Mouse (Mus musculus): Measurements from ENCODE around the gene Tspoap1.

Gene Tspoap1

DNA sequence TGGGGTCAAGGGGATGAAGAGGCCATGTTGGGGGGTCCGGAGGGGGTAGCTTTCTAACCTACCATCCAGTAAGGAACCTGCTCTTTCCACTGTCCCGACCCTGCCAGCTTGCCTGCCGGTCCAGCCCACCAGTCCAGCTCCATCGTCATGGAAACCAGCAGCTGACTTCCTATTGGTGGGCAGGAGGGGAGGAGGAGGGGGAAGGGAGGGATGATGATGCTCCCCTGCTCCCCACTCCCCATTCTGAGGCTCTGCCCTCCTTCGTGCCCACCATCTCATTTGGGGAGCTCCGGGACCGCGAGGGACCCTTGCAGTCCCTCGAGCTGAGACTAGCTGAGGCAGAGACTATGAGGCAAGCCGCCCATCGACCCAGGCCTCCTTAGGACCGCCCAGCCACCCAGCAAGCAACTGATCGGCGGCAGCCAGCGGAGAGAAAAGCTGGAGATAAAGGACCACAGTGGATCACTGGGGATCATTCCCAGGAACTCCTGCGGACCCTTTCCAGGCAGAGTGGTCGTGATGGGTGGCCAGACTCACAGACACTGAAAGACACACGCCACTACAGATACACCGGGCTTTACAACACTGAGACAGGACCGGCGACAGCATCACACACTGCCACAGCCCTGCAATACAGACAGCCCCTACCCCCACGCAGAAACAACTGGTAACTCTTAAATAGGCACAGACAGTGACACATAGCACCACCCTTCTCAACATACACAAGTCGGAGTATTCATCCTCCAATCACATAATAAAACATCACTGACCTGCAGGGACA, at the start of gene Tspoap1:
Gene Tspoap1, plus strand, starts transcription at position 241 of the 781 bp plus-strand sequence.
- no peak for DNase-seq

DNA sequence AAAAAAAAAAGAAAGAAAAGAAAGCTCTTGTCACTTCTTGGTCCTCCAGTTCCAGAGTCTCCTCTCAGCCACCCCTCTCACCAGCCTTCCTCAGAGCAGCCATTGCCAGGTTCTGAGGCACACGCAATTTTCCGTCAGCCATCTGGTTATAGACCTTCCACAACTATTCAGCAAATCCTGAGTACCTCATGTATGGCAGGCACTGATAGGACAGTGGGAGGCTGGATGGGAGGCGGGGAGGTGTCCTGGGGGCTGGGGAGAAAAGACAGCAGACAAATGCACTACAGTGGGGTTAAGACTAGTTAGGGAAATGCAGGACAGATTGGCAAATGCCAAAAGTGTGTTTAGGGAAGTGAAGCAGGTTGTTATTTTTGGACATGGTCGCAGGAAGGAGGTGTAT, 48.2 kb upstream of the Tspoap1 start:
- no peak for DNase-seq

DNA sequence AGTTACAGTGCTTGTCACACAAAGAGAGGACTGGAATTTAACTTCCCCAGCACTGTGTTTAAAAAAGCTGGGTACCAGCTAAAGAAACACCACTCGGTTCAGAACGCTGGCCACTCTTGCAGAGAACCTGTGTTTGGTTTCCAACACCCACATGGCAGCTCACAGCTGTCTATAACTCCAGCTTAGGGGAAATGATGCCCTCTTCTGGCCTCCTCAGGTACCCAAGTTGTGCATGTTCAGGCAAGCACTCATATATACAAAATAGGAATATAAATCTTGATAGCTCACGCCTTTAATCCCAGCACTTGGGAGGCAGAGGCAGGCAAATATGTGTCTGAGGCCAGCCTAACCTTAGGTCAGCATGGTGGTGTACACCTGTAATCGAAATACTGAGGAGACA, 44.3 kb upstream of the Tspoap1 start:
- DNase-seq = no peak

DNA sequence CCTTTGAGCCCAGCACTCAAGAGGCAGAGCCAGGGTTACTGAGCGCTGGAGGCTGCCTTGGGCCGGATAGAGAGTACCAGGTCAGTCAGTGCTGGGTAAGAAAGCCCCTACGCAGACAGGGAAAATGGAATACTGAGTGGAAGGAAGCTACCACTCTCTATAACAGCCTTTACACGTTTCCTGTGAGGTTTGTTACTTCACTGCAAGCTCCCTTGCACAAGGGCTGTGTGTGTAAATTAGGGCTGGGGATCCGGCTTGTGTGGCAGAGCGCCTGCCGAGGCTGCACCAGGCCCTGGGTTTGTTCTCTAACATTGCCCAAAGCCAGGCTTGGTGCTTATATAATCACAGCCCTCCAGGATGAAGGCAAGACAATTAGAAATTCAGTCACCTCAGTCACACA, 40.8 kb upstream of the Tspoap1 start:
- DNase-seq = no peak

DNA sequence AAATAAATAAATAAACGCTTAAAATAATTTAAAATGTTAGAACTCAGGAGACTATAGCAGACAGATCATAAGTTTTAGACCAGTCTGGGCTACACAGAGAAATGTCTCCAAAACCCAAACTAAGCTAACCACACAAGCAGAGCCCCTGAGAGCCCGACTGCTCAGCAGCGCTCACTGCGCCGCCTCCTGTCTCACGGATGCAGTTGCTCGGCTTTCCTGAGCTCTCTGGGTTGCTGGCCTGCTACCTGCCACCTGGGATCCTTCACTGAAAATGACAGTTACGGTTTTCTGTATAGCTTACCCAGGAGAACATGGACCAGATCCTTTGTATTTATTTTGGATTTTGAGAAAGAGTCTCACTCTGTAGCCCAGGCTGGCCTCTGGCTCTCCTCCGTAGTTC, 40.0 kb upstream of the Tspoap1 start:
- DNase-seq = no peak

DNA sequence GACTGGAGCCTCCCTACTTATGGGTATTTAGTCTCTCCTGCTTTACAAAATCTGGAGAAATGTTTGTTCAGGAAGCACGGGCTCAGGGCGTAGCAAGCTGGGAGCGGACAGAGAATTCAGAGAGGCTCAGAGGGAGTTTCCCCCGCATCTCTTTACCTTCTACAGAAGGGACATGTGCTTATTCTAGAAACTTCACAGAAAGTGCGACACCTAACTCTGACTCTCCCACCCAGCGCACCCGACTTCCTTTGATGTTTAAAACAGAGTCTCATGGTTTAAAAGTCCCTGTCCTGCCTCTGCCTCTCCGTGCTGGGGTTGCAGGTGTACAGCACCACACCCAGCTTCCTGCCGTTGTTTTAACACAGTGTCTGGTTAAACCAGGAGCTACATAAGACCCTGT, 39.5 kb upstream of the Tspoap1 start:
- DNase-seq = peak; percentile 39

DNA sequence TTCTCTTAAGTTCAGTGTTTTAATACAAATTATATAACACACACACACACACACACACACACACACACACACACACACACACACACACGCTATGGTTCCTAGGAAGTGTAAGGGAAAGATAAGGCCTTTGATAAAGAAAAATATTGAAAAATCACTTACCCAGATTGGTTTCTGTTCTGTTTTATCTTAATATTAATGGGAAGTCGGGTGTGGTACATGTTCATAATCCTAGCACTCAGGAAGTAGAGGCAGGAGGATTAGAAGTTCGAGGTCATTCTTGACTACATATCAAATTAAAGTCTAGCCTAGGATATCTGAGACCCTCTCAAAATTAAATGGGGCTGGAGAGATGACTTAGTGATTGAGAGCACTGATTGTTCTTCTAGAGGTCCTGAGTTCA, 38.2 kb upstream of the Tspoap1 start:
- DNase-seq = no peak

DNA sequence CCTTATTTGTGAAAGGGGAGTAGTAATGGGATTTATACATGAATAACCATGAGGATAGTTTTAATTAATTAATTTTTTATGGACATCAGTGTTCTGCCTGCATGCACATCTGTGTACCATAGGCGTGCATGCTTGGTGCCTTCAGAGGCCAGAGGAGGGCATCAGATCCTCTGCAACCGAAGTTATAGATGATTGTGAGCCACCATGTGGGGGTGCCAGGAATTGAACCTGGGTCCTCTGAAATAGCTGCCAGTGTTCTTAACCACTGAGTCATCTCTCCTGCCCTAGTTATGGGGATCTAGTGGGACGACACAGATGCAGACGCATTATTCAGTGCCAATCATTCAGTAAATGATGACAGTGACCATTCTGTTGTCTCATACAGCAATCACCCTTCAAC, 37.5 kb upstream of the Tspoap1 start:
- no peak for DNase-seq

DNA sequence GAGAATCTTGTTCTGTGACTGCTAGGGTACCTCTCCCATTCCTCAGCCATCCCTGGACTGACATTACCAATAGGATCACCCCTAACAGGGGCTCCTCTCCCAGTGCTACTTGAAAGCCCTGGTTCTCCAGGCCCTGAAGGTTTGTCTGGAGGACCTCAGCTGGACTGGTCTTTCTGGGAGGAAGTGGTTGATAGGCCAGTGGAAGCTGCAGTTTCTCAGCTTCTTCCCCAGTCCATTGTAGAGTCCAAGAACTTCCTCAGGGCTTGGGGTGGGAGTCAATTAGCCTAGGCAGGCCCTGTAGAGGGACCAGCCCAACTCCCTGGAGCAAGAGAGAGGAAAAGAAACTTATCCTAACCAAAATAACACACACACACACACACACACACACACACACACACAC, 34.8 kb upstream of the Tspoap1 start:
- no peak for DNase-seq

DNA sequence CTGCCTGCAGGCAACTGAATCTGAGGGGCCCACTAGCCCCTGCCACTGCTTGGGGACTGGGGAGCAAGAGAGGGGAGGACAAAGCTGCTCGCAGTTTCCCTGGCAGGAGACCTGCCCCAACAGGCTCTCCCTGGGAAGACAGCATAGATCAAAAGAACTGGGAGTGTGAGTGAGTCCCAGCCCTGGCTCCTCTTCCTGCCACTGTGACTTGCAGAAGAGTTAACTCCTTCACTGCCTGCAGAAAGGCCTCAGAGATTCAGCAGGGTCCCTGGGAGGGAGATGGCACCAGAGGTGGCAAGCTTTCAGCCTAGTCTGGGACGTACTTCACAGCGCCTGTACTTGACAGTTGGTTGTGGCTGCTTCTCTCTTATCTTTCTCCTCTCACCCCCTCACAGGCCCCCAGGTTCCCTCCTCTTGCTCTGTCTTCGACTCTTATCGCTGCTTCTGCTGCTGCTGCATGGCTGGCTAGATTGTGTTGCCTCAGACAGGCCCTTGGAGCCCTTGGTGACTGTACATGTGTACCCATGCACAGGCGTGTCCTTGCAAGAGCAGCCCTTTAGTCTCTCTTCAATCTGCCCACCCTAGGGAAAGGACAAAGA, 34.3 kb upstream of the Tspoap1 start:
- DNase-seq = no peak

DNA sequence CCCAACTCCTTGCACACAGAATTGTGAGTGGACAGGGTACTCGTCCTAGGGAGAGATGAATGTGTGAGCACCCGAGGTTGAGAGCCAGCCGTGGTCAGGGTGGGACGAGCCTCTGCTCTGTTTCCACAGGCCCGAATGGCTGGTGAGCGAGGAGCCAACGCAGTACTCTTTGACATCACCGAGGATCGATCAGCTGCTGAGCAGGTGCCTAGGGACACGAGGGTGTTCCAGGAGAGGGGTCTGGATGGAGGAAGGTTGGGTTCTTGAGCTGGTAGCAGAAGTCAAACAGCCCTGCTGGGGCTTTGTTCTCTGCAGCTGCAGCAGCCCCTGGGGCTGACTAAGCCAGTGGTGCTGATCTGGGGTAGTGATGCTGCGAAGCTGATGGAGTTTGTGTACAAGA, 33.3 kb upstream of the Tspoap1 start:
- DNase-seq = no peak

DNA sequence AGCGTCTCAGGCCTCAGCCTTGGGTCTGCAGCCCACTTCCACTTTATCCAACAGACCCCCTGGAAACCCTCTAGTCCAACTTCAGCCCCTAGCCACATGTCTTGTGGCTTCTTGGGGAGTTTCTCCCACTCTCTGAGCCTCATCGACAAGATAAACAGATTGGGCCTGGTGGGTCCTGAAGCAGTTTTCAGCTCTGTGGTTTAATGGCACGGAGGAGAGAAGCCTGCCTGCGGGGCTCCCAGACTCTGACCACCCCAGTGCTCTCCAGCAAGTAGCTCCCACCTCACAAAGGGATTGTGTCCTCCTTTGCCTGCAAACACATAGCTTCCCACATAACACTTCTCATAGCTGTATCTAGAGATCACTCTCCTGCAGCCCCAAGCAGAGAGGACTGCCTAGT, 32.9 kb upstream of the Tspoap1 start:
- DNase-seq = no peak

DNA sequence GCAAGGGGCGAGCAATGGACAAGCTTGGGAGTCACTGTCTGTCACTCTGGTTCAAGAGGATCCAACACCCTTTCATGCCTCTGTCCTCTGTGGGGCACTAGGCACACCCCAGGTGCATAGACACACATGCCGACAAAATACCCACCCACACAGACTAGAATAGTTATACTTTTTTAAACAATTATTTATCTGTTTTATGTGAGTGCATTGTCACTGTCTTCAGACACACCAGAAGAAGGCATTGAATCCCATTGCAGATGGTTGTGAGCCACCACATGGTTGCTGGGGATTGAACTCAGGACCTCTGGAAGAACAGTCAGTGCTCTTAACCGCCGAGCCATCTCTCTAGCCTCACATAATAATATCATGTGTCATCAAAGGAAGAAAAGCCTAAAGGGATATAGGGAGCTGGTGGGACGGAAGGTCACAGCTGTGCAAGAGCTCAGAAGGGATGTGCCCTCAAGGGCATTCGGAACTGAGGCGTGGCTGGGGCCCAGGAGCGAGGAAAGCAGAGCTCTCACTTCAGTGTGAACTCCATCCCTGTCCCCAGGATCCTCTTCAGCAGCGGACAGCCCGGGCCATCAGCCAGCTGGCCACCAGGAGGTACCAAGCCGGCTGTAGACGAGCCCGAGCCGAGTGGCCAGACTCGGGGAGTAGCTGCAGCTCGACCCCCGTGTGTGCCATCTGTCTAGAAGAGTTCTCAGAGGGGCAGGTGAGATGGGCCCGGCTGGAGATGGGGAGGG, 31.3 kb upstream of the Tspoap1 start:
- no peak for DNase-seq

DNA sequence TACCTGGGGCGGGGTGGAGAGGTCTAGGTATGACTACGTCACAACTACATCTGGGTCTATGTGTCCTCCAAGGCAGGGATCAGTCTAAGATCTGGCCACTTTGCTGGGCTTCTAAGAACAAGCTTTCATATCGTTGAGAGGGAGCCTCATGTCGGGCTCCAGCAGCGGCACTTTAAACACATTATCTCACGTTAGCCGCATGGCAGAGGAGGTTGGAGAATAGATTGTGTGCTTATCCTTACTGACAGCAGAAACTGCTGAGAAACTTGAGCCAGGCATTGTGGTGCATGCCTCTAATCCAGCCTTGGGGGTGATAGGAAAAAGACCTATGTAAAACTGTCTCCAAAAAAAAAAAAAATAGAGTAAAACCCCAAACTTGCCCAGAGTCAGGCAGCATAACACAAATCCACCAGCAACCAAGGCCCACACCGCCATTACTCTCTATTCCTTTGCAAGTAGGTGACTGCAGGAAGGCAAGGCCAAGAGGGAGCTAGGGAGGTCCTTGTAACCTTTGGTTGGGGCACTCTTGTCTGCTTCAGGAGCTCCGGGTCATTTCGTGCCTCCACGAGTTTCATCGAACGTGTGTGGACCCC, 30.7 kb upstream of the Tspoap1 start:
- DNase-seq = no peak

DNA sequence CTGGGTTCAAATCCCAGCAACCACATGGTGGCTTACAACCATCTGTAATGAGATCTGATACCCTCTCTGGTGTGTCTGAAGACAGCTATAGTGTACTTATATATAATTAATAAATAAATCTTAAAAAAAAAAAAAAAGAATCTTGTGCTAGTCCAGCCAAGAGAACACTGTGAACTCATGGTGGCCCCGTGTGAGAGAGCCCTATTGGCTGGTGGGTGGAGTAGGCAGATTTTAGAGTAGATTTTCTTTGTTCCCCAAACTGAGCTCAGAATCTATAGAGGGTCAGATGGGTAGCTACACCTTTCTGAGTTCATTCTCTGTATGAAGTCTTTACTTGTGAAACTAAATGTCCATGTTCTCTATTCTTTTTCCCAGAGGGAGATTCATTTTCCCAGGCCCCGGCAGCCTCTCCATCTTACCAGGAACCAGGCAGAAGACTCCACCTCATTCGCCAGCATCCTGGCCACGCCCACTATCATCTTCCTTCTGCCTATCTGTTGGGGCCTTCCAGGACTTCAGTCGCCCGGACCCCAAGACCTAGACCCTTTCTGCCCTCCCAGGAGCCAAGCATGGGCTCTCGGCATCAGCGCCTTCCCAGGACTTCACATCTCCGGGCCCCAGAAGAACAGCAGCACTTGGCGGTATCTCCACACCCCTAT, 29.6 kb upstream of the Tspoap1 start:
- no peak for DNase-seq

DNA sequence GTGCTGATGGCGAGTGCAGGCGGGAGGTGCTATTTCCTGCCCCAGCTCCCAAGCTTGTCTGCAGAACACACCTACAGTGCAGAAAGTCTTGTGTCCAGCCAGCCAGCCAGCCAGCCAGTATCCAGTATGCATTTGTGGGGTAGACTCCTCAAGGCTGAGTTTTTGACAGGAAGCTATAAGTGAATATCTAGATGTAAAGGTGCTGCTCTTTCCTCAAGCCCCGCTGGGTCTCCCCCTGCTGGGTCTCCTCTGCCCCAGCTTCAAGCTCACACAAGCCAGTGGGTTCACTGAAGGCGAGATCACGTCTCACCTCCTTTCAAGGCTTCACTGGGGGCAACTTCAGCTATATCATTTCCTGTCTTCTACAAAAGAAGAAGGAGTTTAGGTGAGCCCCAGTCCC, 26.0 kb upstream of the Tspoap1 start:
- DNase-seq = no peak

DNA sequence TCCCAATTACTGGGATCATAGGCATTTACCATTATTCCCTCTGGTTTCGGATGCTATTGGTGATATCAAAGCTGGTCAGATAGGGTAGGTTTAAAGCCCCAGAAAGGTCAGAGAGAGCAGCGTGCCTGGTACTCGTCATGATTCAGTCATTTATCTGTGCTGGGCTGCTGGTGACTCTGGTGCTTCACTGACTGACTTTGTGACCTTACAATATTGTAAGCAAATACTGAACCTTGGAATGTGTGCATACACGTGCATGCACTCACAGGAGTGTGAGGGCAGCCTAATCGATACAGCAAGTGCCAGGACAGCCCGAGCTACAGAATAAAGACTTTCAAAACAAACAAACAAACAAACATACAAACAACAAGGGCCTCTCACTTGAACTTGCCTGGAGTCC, 24.6 kb upstream of the Tspoap1 start:
- no peak for DNase-seq

DNA sequence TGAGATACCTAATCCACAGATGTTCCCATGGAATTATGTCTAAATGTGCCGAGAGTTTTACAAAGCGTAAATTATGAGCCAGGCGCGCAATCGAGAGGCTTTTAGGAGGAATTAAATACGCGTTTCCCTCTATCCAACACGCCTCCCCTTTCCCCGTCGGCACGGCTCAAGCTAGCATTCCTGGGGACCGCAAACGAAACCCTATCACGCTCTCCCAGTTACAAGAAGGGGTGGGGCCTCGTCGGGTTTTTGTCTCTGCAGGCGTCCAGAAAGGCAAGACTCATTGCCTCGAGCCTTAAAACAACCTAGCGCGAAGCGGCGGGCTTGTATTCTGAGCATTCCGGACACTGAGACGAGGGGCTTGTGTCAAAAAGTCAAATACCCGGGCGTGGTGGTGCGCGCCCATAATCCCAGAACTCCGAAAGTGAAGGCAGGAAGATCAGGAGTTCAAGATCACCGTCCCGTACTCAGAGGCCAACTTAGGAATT, 23.6 kb upstream of the Tspoap1 start:
- DNase-seq = peak; percentile 79

DNA sequence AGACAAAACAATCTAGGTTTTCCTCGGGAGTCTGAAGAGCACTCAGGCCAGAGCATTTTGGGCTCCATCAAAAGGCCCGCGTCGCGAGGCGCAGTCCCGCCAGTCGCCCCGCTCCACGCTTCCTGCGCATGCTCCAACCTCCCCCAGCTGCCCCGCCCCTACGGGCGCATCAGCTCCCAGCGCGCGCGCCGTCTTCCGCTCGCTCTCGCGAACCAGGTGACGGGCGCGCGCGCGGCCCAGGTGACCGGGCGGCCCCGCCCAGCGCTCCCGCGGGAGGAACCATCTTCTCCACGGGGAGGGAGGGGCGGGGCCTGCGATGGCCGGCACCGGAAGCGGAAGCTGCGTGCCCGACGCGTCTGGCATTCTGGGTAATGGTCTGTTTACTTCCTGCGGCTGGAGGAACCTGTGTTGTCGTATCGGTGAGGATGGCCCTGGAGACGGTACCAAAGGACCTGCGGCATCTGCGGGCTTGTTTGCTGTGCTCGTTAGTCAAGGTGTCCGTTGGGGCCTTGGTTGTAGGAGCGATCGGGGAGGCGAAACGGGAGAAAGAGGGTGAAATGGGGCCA, 23.1 kb upstream of the Tspoap1 start, which contains the start of gene Supt4a:
Gene Supt4a, plus strand, starts transcription at position 378 of the 566 bp plus-strand sequence.
- DNase-seq = peak; percentile 95

DNA sequence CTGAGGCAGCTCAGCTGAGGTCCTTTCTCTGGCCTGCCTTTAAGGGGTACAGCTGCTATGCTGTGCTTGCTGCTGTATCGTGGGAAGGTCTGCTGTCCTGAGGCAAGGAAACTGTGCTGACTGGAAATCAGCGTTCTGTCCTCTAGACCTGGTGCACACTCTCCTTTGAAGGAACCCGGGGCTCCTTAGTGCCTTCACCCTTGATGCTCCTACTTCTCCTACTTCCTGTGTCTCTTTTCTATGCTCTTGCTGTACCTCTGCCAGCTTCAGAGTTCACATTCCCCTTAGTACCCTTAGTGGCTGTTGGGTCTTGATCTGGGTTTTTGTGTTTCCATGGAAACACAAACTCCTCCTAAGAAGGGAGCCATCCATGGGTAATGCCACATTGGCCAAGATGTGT, 16.6 kb upstream of the Tspoap1 start:
- DNase-seq = no peak

DNA sequence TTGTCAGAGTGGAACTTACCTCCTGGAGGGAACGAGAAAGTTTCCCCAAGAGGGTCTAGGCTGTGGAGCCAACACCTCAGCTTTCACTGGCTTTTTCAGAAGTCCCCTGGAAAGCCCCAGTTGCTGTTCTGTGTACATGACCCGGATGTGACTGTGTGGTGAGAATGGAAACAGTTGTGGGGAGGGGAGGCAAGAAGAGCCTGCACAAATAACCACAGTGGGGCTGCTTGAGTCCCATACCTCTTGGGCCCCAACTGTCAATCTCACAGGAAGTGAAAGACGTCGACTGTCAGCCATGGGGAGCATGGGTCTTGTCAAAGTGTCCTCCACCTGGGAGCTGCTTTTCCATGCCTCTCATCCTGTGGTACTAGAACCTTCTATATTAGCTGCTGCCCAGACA, 15.4 kb upstream of the Tspoap1 start:
- DNase-seq = peak; percentile 50
